Comparison of ENCODE assay signal across 8 mouse cellular contexts in genomic region chr7:97429705-97430104, GRCm38 (mm10). TPM values are rescaled to one million over a fixed set of nuclear protein-coding genes. Genes with fewer than 3 reads are reported as not detected.
DNase-seq lines count a peak whose midpoint lies in the region; ATAC-seq and TF ChIP-seq lines count a peak whose summit lies in the region.

No protein-coding gene starts in this region.

- no peak overlapping the region for H3K27ac ChIP-seq in heart, embryonic 10.5 days
- 0 out of 2 replicates have a peak overlapping the region, but pooled peaks have one; percentile 47 for H3K27ac ChIP-seq in hindbrain, embryonic 11.5 days (ENCODE audit: low read depth, low read length)
- H3K27ac ChIP-seq in limb, embryonic 12.5 days = peak overlapping the region; percentile 82
- H3K27ac ChIP-seq in spleen, adult 2 months (ENCODE audit: insufficient read depth, low read length) = peak overlapping the region; percentile 94
- no peak overlapping the region for H3K27ac ChIP-seq in liver, embryonic 12.5 days

- TF ChIP-seq POLR2A in spleen, adult 2 months (IDR thresholded peaks at IDR 0.05; ENCODE audit: low read depth, low read length) = no peak

- peak; percentile 83 for ATAC-seq in hindbrain, embryonic 11.5 days (ENCODE audit: low FRiP score)
- ATAC-seq in limb, embryonic 12.5 days (ENCODE audit: insufficient number of reproducible peaks, insufficient read depth, low FRiP score, low TSS enrichment, low read depth) = peak; percentile 86
- ATAC-seq in liver, embryonic 12.5 days = no peak

- 5% methylated on average over 5 of the region's 5 CpGs for WGBS in heart, embryonic 10.5 days
- under 1% methylated on average over 5 of the region's 5 CpGs for WGBS in hindbrain, embryonic 11.5 days
- under 1% methylated on average over 5 of the region's 5 CpGs for WGBS in limb, embryonic 12.5 days
- WGBS in spleen, adult 2 months = 17% methylated on average over 5 of the region's 5 CpGs
- 22% methylated on average over 5 of the region's 5 CpGs for WGBS in liver, embryonic 12.5 days (ENCODE audit: insufficient replicate concordance)

- H3K36me3 ChIP-seq in heart, embryonic 10.5 days = no peaks in the 10 kb centered on the region
- H3K36me3 ChIP-seq in hindbrain, embryonic 11.5 days (ENCODE audit: control insufficient read depth, insufficient read depth, low read length) = no peaks in the 10 kb centered on the region
- no peaks in the 10 kb centered on the region for H3K36me3 ChIP-seq in limb, embryonic 12.5 days
- no peaks in the 10 kb centered on the region for H3K36me3 ChIP-seq in spleen, adult 2 months (ENCODE audit: control insufficient read depth, insufficient read depth, low read length)
- H3K36me3 ChIP-seq in liver, embryonic 12.5 days = no peaks in the 10 kb centered on the region

- DNase-seq in heart, postnatal 4 days = peak; percentile 37
- DNase-seq in heart, embryonic 10.5 days (ENCODE audit: low spot score) = no peak
- peak; percentile 97 for DNase-seq in ZHBTc4 (ENCODE audit: low read depth, low spot score)
- DNase-seq in hindbrain, embryonic 11.5 days (ENCODE audit: low spot score) = peak; percentile 86
- DNase-seq in spleen, adult 2 months (ENCODE audit: low read depth in 1 of 2, low spot score in 2 of 2) = peak; percentile 43 to 64
- DNase-seq in left cerebral cortex, adult 8-10 months (ENCODE audit: low spot score in 2 of 2) = no peak

- no peak for TF ChIP-seq CTCF in spleen, adult 2 months (IDR thresholded peaks at IDR 0.05; ENCODE audit: extremely low read depth, insufficient read depth, insufficient read length, insufficient replicate concordance)

- H3K4me3 ChIP-seq in heart, embryonic 10.5 days = no peak overlapping the region
- H3K4me3 ChIP-seq in hindbrain, embryonic 11.5 days (ENCODE audit: low read depth, low read length) = no peak overlapping the region
- no peak overlapping the region for H3K4me3 ChIP-seq in limb, embryonic 12.5 days (replicated peaks)
- H3K4me3 ChIP-seq in spleen, adult 2 months (ENCODE audit: extremely low read depth, insufficient read depth, insufficient read length) = no peak overlapping the region
- H3K4me3 ChIP-seq in liver, embryonic 12.5 days = no peak overlapping the region

- no peak overlapping the region for H3K4me2 ChIP-seq in hindbrain, embryonic 11.5 days (replicated peaks; ENCODE audit: low read depth, low read length)
- H3K4me2 ChIP-seq in limb, embryonic 12.5 days = peak overlapping the region; percentile 24
- no peak overlapping the region for H3K4me2 ChIP-seq in liver, embryonic 12.5 days

- H3K9me3 ChIP-seq in heart, embryonic 10.5 days = no peaks in the 10 kb centered on the region
- H3K9me3 ChIP-seq in hindbrain, embryonic 11.5 days (ENCODE audit: control insufficient read depth, low read length) = no peaks in the 10 kb centered on the region
- no peaks in the 10 kb centered on the region for H3K9me3 ChIP-seq in limb, embryonic 12.5 days
- H3K9me3 ChIP-seq in liver, embryonic 12.5 days (replicated peaks) = no peaks in the 10 kb centered on the region

- no peaks in the 10 kb centered on the region for H3K27me3 ChIP-seq in heart, embryonic 10.5 days (ENCODE audit: insufficient read depth, poor library complexity, severe bottlenecking)
- H3K27me3 ChIP-seq in hindbrain, embryonic 11.5 days (ENCODE audit: control insufficient read depth, insufficient read depth, low read length) = no peaks in the 10 kb centered on the region
- no peaks in the 10 kb centered on the region for H3K27me3 ChIP-seq in limb, embryonic 12.5 days
- H3K27me3 ChIP-seq in spleen, adult 2 months (ENCODE audit: control insufficient read depth, insufficient read depth, low read length) = no peaks in the 10 kb centered on the region
- no peaks in the 10 kb centered on the region for H3K27me3 ChIP-seq in liver, embryonic 12.5 days (replicated peaks)

- peaks cover 8% of the 10 kb centered on the region; the same call in 1 of the 2 replicates for H3K4me1 ChIP-seq in heart, embryonic 10.5 days
- H3K4me1 ChIP-seq in hindbrain, embryonic 11.5 days (replicated peaks; ENCODE audit: control insufficient read depth, insufficient read depth, low read length) = no peaks in the 10 kb centered on the region; the same call in 1 of the 2 replicates
- peaks cover 25% of the 10 kb centered on the region for H3K4me1 ChIP-seq in limb, embryonic 12.5 days (replicated peaks)
- H3K4me1 ChIP-seq in spleen, adult 2 months (ENCODE audit: control insufficient read depth, insufficient read depth, insufficient read length) = peaks cover 12% of the 10 kb centered on the region; the same call in 1 of the 2 replicates
- H3K4me1 ChIP-seq in liver, embryonic 12.5 days = peaks cover 12% of the 10 kb centered on the region; the same call in 1 of the 2 replicates

- no peak overlapping the region for H3K9ac ChIP-seq in hindbrain, embryonic 11.5 days (ENCODE audit: low read depth, low read length)
- H3K9ac ChIP-seq in limb, embryonic 12.5 days (replicated peaks) = 0 out of 2 replicates have a peak overlapping the region, but pooled peaks have one; percentile 34
- no peak overlapping the region for H3K9ac ChIP-seq in liver, embryonic 12.5 days

RNA-seq across cellular contexts. Expression of gene Thrsp, which starts 12.2 kb away (rescaled TPM):
- 1 to 10 TPM; 4.3 to 6.4 TPM for total RNA-seq in heart, postnatal 4 days (2021)
- polyA plus RNA-seq in heart, embryonic 10.5 days (2016; fragmentation: Nextera tagmentation; extraction: Ambion mirVana) = 0.43 and 0.51 TPM in 2 replicates
- polyA plus RNA-seq in hindbrain, embryonic 11.5 days (2014; fragmentation: Nextera tagmentation; extraction: Ambion mirVana) = 0.17 and 0.35 TPM in 2 replicates
- polyA plus RNA-seq in limb, embryonic 12.5 days (2016; fragmentation: Nextera tagmentation; extraction: Ambion mirVana) = 0.60 and 0.64 TPM in 2 replicates
- polyA plus RNA-seq in spleen, adult 2 months (2012; rRNA removed) = 4.4 and 4.8 TPM in 2 replicates
- total RNA-seq in left cerebral cortex, adult 8-10 months (2022) = 10 to 100 TPM; 17.6 to 27.1 (median 20.5) TPM
- polyA plus RNA-seq in liver, embryonic 12.5 days (2016; fragmentation: Nextera tagmentation; extraction: Ambion mirVana) = 0.13 TPM in 1 of 2 replicates, not detected in the other

RNA-seq across cellular contexts. Expression of gene Kctd14, which starts 21.4 kb away (rescaled TPM):
- under 1 TPM; 0.36 to 0.50 TPM for total RNA-seq in heart, postnatal 4 days (2021)
- 0.47 and 0.87 TPM in 2 replicates for polyA plus RNA-seq in heart, embryonic 10.5 days (2016; fragmentation: Nextera tagmentation; extraction: Ambion mirVana)
- polyA plus RNA-seq in hindbrain, embryonic 11.5 days (2014; fragmentation: Nextera tagmentation; extraction: Ambion mirVana) = 0.46 and 0.85 TPM in 2 replicates
- polyA plus RNA-seq in limb, embryonic 12.5 days (2016; fragmentation: Nextera tagmentation; extraction: Ambion mirVana) = 1.5 and 2.0 TPM in 2 replicates
- polyA plus RNA-seq in spleen, adult 2 months (2012; rRNA removed) = 5.1 and 6.5 TPM in 2 replicates
- 1 to 10 TPM; 4.3 to 4.5 (median 4.4) TPM for total RNA-seq in left cerebral cortex, adult 8-10 months (2022)
- 9.8 and 9.9 TPM in 2 replicates for polyA plus RNA-seq in liver, embryonic 12.5 days (2016; fragmentation: Nextera tagmentation; extraction: Ambion mirVana)

RNA-seq across cellular contexts. Expression of gene Ndufc2, which starts 29.9 kb away (rescaled TPM):
- total RNA-seq in heart, postnatal 4 days (2021) = 100 to 1,000 TPM; 507 TPM
- polyA plus RNA-seq in heart, embryonic 10.5 days (2016; fragmentation: Nextera tagmentation; extraction: Ambion mirVana) = 380 and 484 TPM in 2 replicates
- polyA plus RNA-seq in hindbrain, embryonic 11.5 days (2014; fragmentation: Nextera tagmentation; extraction: Ambion mirVana) = 344 and 352 TPM in 2 replicates
- polyA plus RNA-seq in limb, embryonic 12.5 days (2016; fragmentation: Nextera tagmentation; extraction: Ambion mirVana) = 365 and 384 TPM in 2 replicates
- polyA plus RNA-seq in spleen, adult 2 months (2012; rRNA removed) = 46.4 and 67.0 TPM in 2 replicates
- 100 to 1,000 TPM; 222 to 234 (median 229) TPM for total RNA-seq in left cerebral cortex, adult 8-10 months (2022)
- polyA plus RNA-seq in liver, embryonic 12.5 days (2016; fragmentation: Nextera tagmentation; extraction: Ambion mirVana) = 249 and 261 TPM in 2 replicates

RNA-seq across cellular contexts. Expression of gene Ints4, which starts 51.1 kb away (rescaled TPM):
- total RNA-seq in heart, postnatal 4 days (2021) = 10 to 100 TPM; 46.4 to 48.9 TPM
- 45.6 and 48.5 TPM in 2 replicates for polyA plus RNA-seq in heart, embryonic 10.5 days (2016; fragmentation: Nextera tagmentation; extraction: Ambion mirVana)
- 64.8 and 66.3 TPM in 2 replicates for polyA plus RNA-seq in hindbrain, embryonic 11.5 days (2014; fragmentation: Nextera tagmentation; extraction: Ambion mirVana)
- 60.0 and 61.2 TPM in 2 replicates for polyA plus RNA-seq in limb, embryonic 12.5 days (2016; fragmentation: Nextera tagmentation; extraction: Ambion mirVana)
- polyA plus RNA-seq in spleen, adult 2 months (2012; rRNA removed) = 60.8 and 61.7 TPM in 2 replicates
- total RNA-seq in left cerebral cortex, adult 8-10 months (2022) = 10 to 100 TPM; 26.8 to 41.5 (median 33.1) TPM
- 32.2 and 33.4 TPM in 2 replicates for polyA plus RNA-seq in liver, embryonic 12.5 days (2016; fragmentation: Nextera tagmentation; extraction: Ambion mirVana)

RNA-seq across cellular contexts. Expression of gene Alg8, which starts 58.3 kb away (rescaled TPM):
- 10 to 100 TPM; 12.5 to 13.4 TPM for total RNA-seq in heart, postnatal 4 days (2021)
- polyA plus RNA-seq in heart, embryonic 10.5 days (2016; fragmentation: Nextera tagmentation; extraction: Ambion mirVana) = 47.3 and 53.4 TPM in 2 replicates
- polyA plus RNA-seq in hindbrain, embryonic 11.5 days (2014; fragmentation: Nextera tagmentation; extraction: Ambion mirVana) = 31.9 and 33.3 TPM in 2 replicates
- 35.9 and 38.7 TPM in 2 replicates for polyA plus RNA-seq in limb, embryonic 12.5 days (2016; fragmentation: Nextera tagmentation; extraction: Ambion mirVana)
- polyA plus RNA-seq in spleen, adult 2 months (2012; rRNA removed) = 7.4 and 9.0 TPM in 2 replicates
- total RNA-seq in left cerebral cortex, adult 8-10 months (2022) = 10 to 100 TPM in 2 of 4 experiments, 1 to 10 TPM in 2; 7.9 to 13.3 (median 11.2) TPM
- 48.7 and 50.5 TPM in 2 replicates for polyA plus RNA-seq in liver, embryonic 12.5 days (2016; fragmentation: Nextera tagmentation; extraction: Ambion mirVana)

Comparison
In these comparisons a context has a peak if more than half of its experiments do, and no peak if none do; other contexts are left out.
1. DNase-seq: peak in heart, postnatal 4 days (single experiment), ZHBTc4 (single experiment), hindbrain, embryonic 11.5 days (single experiment) and spleen, adult 2 months (2 of 2); none in heart, embryonic 10.5 days (single experiment) and left cerebral cortex, adult 8-10 months (0 of 2).
2. H3K27ac ChIP-seq: peak in hindbrain, embryonic 11.5 days (single experiment), limb, embryonic 12.5 days (single experiment) and spleen, adult 2 months (single experiment); none in heart, embryonic 10.5 days (single experiment) and liver, embryonic 12.5 days (single experiment).